Mouse (Mus musculus) small intestine, adult 10 weeks (tissue): Measurements from ENCODE around the gene Tdrd7. TPM values are rescaled to one million over a fixed set of nuclear protein-coding genes. Genes with fewer than 3 reads are reported as not detected.

Experiments
- polyA plus RNA-seq: library from polyadenylated mRNA; stranded (reverse); fragments of 350-450 nt; fragmentation: Illumina TruSeq; extraction: RNeasy Lipid Tissue Mini Kit (QIAGEN cat#74804); gene quantifications from one replicate; pipeline ENCODE4 v1.2.3, GENCODE M21; 2014; ENCODE audit warnings: low replicate concordance

The Tdrd7 gene
- polyA plus RNA-seq, result 95.4 TPM

GRCm38 (mm10) chr4:45964771-45965439, at the start of gene Tdrd7:
TSS of gene Tdrd7 (plus strand) at chr4:45965334.

GRCm38 (mm10) chr4:46038892-46039751, 74.0 kb downstream of the Tdrd7 start, which contains the start of gene Tmod1:
TSS of gene Tmod1 (plus strand) at chr4:46038935.

Other genes with a start within 250 kb of the Tdrd7 start
- 14.3 TPM for gene Aldh1b1, start 166.3 kb upstream of the Tdrd7 start, polyA plus RNA-seq
- gene Igfbpl1, start 138.4 kb upstream of the Tdrd7 start, polyA plus RNA-seq, result not detected
- 7.2 TPM for gene Stra6l, start 116.7 kb upstream of the Tdrd7 start, polyA plus RNA-seq
- not detected for gene Ccdc180, start 75.0 kb upstream of the Tdrd7 start, polyA plus RNA-seq
- gene Tmod1, start 73.6 kb downstream of the Tdrd7 start, polyA plus RNA-seq, result 6.9 TPM
- 31.6 TPM for gene Ncbp1, start 173.3 kb downstream of the Tdrd7 start, polyA plus RNA-seq
- gene Tstd2, start 173.4 kb downstream of the Tdrd7 start, polyA plus RNA-seq, result 18.8 TPM
- 48.6 TPM for gene Xpa, start 231.0 kb downstream of the Tdrd7 start, polyA plus RNA-seq